Mouse (Mus musculus) midbrain, embryonic 14.5 days (tissue): ENCODE measurements around the gene Olfr62. TPM values are rescaled to one million over a fixed set of nuclear protein-coding genes. Genes with fewer than 3 reads are reported as not detected.

ENCODE experiments used
- ATAC-seq: fragments of 200-750 bp; cut with Nextera tagmentation; 2 replicates; pipeline ENCODE4 v1.8.0; 2017; ENCODE audit warnings: moderate number of reproducible peaks, moderate library complexity; ENCODE audit not compliant: low FRiP score, low TSS enrichment
- DNase-seq: peaks from one replicate; pipeline ENCODE4 v3.0.0-alpha.2; 2015
- H3K27ac ChIP-seq: fragments of 300-500 bp; sonication (generic); replicated peaks from 2 replicates; pipeline ENCODE4 v1.5.1; 2014; ENCODE audit warnings: mild to moderate bottlenecking, low read depth, low read length, moderate library complexity
- H3K27me3 ChIP-seq: fragments of 300-500 bp; sonication (generic); 2 replicates; pipeline ENCODE4 v1.6.1; 2014; ENCODE audit warnings: low read length, control low read depth, mixed read lengths; ENCODE audit not compliant: control insufficient read depth, insufficient read depth
- H3K36me3 ChIP-seq: fragments of 300-500 bp; sonication (generic); 2 replicates; pipeline ENCODE4 v1.6.1; 2014; ENCODE audit warnings: low read length, control low read depth; ENCODE audit not compliant: control insufficient read depth, insufficient read depth
- H3K4me1 ChIP-seq: fragments of 300-500 bp; sonication (generic); 2 replicates; pipeline ENCODE4 v1.6.1; 2014; ENCODE audit warnings: mild to moderate bottlenecking, antibody characterized with exemption, low read length, control low read depth; ENCODE audit not compliant: control insufficient read depth, insufficient read depth
- H3K4me2 ChIP-seq: fragments of 300-500 bp; sonication (generic); 2 replicates; pipeline ENCODE4 v1.6.1; 2014; ENCODE audit warnings: mild to moderate bottlenecking, low read length, moderate library complexity
- H3K4me3 ChIP-seq: fragments of 300-500 bp; sonication (generic); replicated peaks from 2 replicates; pipeline ENCODE4 v1.5.1; 2014; ENCODE audit warnings: low read depth, low read length
- H3K9ac ChIP-seq: fragments of 300-500 bp; sonication (generic); replicated peaks from 2 replicates; pipeline ENCODE4 v1.6.1; 2014; ENCODE audit warnings: mild to moderate bottlenecking, low read length, moderate library complexity
- H3K9me3 ChIP-seq: fragments of 300-500 bp; sonication (generic); 2 replicates; pipeline ENCODE4 v1.6.1; 2016; ENCODE audit warnings: low read length, control low read depth, mixed read lengths; ENCODE audit not compliant: control insufficient read depth
- WGBS: fragments of 180-500 bp; shearing (Covaris S2); extraction: QIAGEN DNeasy Blood & Tissue Kit; methylation state at CpG from one replicate; pipeline ENCODE4 v1.1.7; 2014; 5-methylcytosine and 5-hydroxymethylcytosine counted together
- polyA plus RNA-seq: library from polyadenylated mRNA; unstranded; fragments of >200 nt; fragmentation: Nextera tagmentation; extraction: Ambion mirVana; gene quantifications from 2 replicates; pipeline ENCODE4 v1.2.1, GENCODE M21; 2014

Olfr62 gene
- polyA plus RNA-seq, 1 experiment from 2014 or later: not detected

GRCm38 (mm10) chr4:118642346-118643190 is 16.2 kb upstream of the Olfr62 start:
- H3K4me1 ChIP-seq: no peaks in the 10 kb centered on the region
- H3K27ac ChIP-seq: no peak overlapping the region
- DNase-seq (peak; percentile 61), ATAC-seq (no peak)
- H3K9ac ChIP-seq: no peak overlapping the region
- no peak overlapping the region for H3K4me2 ChIP-seq
- no peak overlapping the region for H3K4me3 ChIP-seq
- 46% methylated on average over 20 of the region's 20 CpGs for WGBS
- no peaks in the 10 kb centered on the region for H3K9me3 ChIP-seq
- H3K27me3 ChIP-seq: no peaks in the 10 kb centered on the region
- no peaks in the 10 kb centered on the region for H3K36me3 ChIP-seq

GRCm38 (mm10) chr4:118645234-118645633 is 13.5 kb upstream of the Olfr62 start:
- WGBS: 9% methylated on average over 2 of the region's 2 CpGs
- no peak for ATAC-seq
- no peak overlapping the region for H3K9ac ChIP-seq

DNA sequence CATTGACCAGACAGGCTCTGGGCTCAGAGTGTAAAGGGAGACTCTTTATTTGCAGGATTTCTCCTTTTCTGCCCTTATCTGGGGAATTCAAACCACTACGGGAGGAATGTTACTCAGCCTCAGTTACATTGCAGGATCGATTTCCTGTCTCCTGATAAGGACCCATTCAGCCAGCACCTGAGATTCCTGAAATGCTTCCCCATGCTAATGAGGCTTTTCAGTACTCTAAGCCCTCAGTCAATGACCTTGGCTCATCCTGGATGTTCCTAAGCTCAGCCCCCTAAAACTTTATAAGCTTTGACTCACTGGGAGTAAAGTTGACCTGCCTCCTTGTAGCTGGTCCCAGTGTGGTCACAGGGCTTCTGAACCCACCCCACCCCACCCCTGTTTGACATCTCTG is 28.3 kb downstream of the Olfr62 start:
- 74% methylated on average over 2 of the region's 2 CpGs for WGBS
- ATAC-seq (no peak), DNase-seq (no peak)
- no peak overlapping the region for H3K9ac ChIP-seq
- no peaks in the 10 kb centered on the region for H3K4me1 ChIP-seq
- no peak overlapping the region for H3K27ac ChIP-seq
- no peaks in the 10 kb centered on the region for H3K27me3 ChIP-seq
- H3K36me3 ChIP-seq: no peaks in the 10 kb centered on the region
- H3K9me3 ChIP-seq: no peaks in the 10 kb centered on the region
- H3K4me3 ChIP-seq: no peak overlapping the region
- H3K4me2 ChIP-seq: no peak overlapping the region

More at GRCm38 (mm10) chr4:118645234-118645633, 13.5 kb upstream of the Olfr62 start:
- peak; percentile 71 for DNase-seq
- H3K4me3 ChIP-seq: no peak overlapping the region
- H3K4me1 ChIP-seq: no peaks in the 10 kb centered on the region
- no peak overlapping the region for H3K4me2 ChIP-seq
- H3K9me3 ChIP-seq: no peaks in the 10 kb centered on the region
- no peak overlapping the region for H3K27ac ChIP-seq
- no peaks in the 10 kb centered on the region for H3K27me3 ChIP-seq
- H3K36me3 ChIP-seq: no peaks in the 10 kb centered on the region

DNA sequence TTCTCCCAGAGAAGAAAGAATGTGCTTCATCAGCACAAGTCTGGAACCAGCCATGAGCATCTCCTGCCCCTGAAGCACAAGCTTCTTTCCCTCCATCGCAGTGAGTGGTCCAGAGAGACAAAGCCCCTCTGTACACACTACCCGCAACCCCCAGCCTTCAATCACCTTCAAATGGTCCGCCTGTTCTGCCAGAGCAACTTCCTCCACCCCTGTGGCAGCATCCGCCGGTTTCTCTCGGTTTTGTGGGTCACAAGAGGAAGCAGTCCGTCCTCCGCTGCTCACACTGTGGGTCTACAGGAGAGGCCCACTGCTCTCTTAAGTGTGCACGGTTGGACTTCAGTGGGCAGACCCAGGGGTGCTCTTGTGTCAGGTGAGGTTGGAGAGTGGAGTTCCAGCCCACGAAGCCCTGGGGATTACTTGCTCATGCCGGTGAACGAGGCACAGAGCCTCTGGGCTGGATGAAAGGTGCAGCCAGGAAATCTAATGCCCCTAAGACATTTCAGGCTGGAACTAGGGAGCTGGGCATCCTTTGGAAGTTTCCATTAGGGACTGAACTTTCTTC is 33.7 kb downstream of the Olfr62 start, which contains the start of gene Olfr1342:
Gene Olfr1342 (minus strand): TSS at position 345 of the 562 bp plus-strand sequence.
- DNase-seq: no peak
- no peaks in the 10 kb centered on the region for H3K36me3 ChIP-seq
- 53% methylated on average over 12 of the region's 12 CpGs for WGBS
- ATAC-seq: no peak
- no peak within 1 kb of the TSS for H3K4me3 ChIP-seq
- no peaks in the 10 kb centered on the region for H3K27me3 ChIP-seq
- H3K9ac ChIP-seq: no peak within 1 kb of the TSS
- H3K4me1 ChIP-seq: no peaks in the 10 kb centered on the region
- no peaks in the 10 kb centered on the region for H3K9me3 ChIP-seq
- no peak within 1 kb of the TSS for H3K4me2 ChIP-seq
- no peak within 1 kb of the TSS for H3K27ac ChIP-seq

DNA sequence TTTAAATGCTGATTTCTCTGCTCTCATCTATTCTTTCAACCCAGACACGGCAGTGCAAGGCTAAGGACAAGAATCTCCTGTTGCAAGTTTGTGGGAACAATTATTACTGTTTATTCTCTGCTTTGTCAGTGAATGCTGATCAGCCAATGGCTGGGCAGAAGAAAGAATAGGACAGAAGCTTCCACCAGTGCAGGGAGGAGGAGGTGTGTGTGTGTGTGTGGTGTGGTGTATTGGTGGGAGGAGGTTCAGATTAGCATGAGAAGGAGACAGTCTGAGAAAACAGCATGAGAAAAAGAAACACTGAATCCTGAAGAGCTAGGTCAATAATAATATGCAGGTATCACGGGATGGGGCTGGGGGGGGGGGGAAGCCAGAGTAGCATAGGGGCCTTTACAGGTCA is 35.1 kb downstream of the Olfr62 start:
- Histone ChIP-seq H3K9me3 (no peaks in the 10 kb centered on the region), H3K27ac (no peak overlapping the region), H3K4me3 (no peak overlapping the region), H3K36me3 (no peaks in the 10 kb centered on the region), H3K27me3 (no peaks in the 10 kb centered on the region), H3K4me1 (no peaks in the 10 kb centered on the region), H3K9ac (no peak overlapping the region), H3K4me2 (no peak overlapping the region)
- WGBS: 28% methylated on average over 2 of the region's 2 CpGs
- DNase-seq: no peak
- ATAC-seq: no peak

DNA sequence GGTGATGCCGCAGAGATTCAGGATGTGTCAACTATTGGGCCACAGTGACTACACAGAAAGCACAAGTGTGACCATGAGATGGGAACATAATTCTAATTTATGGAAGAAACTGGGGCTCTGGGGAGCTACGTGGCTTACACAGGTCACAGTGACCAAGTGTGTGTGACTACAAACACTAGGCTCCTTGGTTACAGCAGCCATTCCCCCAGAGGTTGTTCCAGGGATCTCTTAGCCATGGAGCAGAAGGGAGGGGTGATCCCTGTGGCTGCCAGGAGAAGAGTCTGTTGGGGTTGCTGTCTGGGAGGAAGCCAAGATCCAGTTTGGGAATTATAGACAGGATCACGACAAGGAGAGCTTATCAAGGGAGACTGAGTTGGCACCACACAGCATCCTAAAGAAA is 44.5 kb downstream of the Olfr62 start, which contains the start of gene Olfr1341:
Gene Olfr1341 (plus strand): TSS at position 301 of the 400 bp plus-strand sequence.
- DNase-seq (no peak), ATAC-seq (no peak)
- H3K4me1 ChIP-seq: no peaks in the 10 kb centered on the region
- H3K9me3 ChIP-seq: no peaks in the 10 kb centered on the region
- H3K9ac ChIP-seq: no peak within 1 kb of the TSS
- no peaks in the 10 kb centered on the region for H3K36me3 ChIP-seq
- H3K4me2 ChIP-seq: no peak within 1 kb of the TSS
- H3K27ac ChIP-seq: no peak within 1 kb of the TSS
- no peak within 1 kb of the TSS for H3K4me3 ChIP-seq
- WGBS: 74% methylated on average over 3 of the region's 3 CpGs
- no peaks in the 10 kb centered on the region for H3K27me3 ChIP-seq

DNA sequence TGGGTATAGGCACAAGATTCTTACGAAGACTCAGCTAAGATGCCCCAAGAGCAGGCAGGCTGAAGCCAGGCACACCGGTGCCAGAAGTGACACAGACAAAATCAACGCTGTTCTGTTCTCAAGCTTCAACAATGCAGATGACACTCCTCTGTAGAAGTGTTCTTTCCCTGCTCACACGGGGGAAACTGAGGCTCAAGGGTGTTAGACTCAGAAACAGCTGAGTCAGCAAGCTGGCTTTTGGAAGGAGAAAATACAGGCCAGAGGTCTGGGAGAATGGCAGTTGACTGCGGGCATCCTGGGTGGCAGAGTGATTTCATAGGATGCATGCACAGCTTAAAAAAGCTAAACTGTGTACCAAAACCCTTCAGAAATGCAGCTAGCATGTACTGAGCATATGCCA is 49.3 kb downstream of the Olfr62 start:
- Histone ChIP-seq H3K27me3 (no peaks in the 10 kb centered on the region), H3K4me2 (no peak overlapping the region), H3K36me3 (no peaks in the 10 kb centered on the region), H3K9ac (no peak overlapping the region), H3K9me3 (no peaks in the 10 kb centered on the region), H3K27ac (no peak overlapping the region), H3K4me3 (no peak overlapping the region), H3K4me1 (no peaks in the 10 kb centered on the region)
- WGBS: 87% methylated on average over 5 of the region's 5 CpGs
- ATAC-seq: no peak
- DNase-seq: no peak

GRCm38 (mm10) chr4:118711656-118712055 is 52.9 kb downstream of the Olfr62 start:
- Histone ChIP-seq H3K27me3 (no peaks in the 10 kb centered on the region), H3K9ac (no peak overlapping the region), H3K36me3 (no peaks in the 10 kb centered on the region), H3K4me3 (no peak overlapping the region), H3K9me3 (no peaks in the 10 kb centered on the region), H3K27ac (no peak overlapping the region), H3K4me1 (no peaks in the 10 kb centered on the region), H3K4me2 (no peak overlapping the region)
- no peak for DNase-seq
- WGBS: 15% methylated on average over 1 of the region's 1 CpGs
- no peak for ATAC-seq
